Mouse (Mus musculus): Measurements from ENCODE around the gene Klra1. TPM values are rescaled to one million over a fixed set of nuclear protein-coding genes. Genes with fewer than 3 reads are reported as not detected.
"Not testable (repeated sequence)": the region's sequence is repeated elsewhere in the genome, so short reads cannot be mapped to it uniquely, and the experiment has no call there.

Gene Klra1
- polyA plus RNA-seq (2012; rRNA removed): not detected in 2 replicates

DNA sequence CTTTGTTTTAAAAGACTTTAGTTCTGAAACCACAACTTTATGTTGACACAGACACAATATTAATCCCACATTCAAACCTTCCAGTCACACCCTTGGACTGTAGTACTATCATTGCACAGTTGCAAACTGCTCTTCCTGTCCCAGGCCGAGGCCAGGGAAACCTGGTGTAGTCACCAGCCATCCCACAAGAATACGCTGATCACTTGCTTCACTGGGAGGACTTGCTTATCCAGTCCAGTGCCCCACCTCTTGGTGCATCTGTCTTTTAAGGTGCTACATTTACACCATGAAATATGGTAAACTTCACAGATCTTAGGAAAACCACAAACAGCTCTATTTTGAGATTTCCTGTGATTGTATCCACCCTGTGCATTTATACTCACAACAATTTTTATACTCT, at the start of gene Klra1:
Gene Klra1, minus strand, starts transcription at position 125 of the 400 bp plus-strand sequence.
- WGBS: 72% methylated on average over 2 of the region's 2 CpGs
- no peak for DNase-seq (ENCODE audit: low read depth, low spot score)

DNA sequence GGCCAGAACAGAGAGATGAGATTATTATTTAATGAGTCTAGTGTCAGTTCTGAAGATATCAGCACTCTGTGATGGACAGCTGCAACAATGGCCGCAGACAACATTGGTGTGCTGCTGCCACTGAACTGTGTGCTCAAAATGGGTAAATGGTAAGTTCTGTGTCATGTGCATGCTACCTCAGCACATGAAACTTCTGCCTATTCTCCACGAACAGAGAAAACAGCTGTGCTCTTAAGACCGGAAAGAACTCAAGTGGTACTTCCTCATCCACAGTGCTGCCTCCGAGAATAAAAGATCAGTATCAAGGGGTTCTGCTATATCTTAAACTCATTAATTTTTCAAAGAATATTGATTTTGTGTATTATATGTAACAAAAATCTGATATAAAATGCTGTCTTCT, 42.8 kb upstream of the Klra1 start:
- WGBS: 83% methylated on average over 4 of the region's 4 CpGs
- no peak for DNase-seq (ENCODE audit: low read depth, low spot score)

DNA sequence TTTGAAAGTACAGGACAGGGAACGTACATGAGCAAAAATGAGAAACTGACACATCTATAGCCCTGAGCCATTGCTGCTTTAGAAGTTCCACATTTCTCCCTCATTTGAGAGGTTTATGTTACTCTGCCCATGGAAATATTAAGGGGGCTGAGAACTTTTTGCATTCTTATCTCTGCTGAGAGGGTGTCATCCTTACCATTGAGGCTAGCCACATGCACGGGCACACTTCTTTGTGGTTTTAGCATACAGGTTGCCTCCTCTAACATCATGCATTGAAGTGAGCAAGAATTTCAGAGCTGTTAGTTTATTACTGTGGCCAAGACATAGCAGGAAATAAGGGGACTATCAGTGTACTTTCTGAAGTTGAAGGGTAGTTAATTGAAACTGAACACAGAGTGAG, 32.5 kb upstream of the Klra1 start:
- DNase-seq (ENCODE audit: low read depth, low spot score): no peak
- 86% methylated on average over 2 of the region's 2 CpGs for WGBS

DNA sequence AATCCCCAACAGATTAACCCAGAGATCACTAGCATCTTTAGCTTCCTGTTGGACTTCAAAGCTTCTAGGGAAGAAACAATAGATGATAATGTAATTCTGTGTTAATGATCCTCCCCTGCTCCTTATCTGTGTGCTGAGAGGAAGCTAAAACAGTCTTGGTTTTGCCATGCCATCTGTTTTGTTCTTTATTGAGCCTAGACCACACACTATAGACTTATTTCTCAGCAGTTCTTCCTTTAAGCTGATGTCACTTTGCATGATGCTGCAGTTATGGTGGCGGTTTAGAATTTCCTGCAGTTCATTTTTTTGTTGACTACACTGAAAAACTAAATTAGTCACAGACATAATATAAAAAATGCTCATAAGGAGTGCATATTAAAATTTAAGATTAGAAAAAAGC, 18.2 kb upstream of the Klra1 start:
- WGBS: 54% methylated on average over 1 of the region's 1 CpGs
- DNase-seq (ENCODE audit: low read depth, low spot score): no peak

DNA sequence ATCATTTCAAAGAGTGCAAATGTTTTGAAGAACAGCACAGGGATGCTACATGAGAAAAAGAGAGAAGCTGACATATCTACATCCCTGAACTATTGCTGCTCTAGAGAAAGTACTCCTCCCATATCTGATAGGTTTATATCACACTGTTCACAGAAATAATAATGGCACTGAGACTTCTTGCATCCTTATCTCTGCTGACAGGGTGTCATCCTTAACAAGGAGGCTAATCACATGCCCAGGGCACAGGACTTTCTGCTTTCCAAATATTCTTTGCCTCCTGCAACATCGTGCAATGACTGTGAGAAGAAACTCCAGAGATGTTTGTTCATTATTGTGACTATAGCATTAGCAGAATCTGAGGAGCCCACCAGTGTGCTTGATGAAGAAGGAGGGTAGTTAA, 871 bp downstream of the Klra1 start:
- WGBS: 46% methylated on average over 1 of the region's 1 CpGs

DNA sequence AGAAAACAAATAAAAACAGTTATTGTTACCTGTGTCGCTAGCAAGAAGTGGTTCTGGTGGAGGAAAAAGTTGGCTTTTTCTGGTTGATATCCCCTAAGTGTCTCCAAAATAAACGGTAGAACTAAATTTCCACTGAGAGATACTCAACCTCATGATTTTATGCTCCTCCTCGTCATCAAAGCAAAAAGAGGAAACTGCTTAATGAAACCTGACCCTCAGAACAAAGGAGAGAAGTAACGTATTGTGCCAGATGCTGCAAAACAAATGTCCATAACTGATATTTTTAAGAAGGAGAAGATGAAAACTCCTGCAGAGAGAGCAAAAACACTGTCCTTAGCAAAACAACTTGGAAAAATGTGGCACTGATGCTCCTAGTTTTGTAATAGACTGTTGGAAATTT, 4.3 kb downstream of the Klra1 start:
- 69% methylated on average over 4 of the region's 4 CpGs for WGBS
- DNase-seq (ENCODE audit: low read depth, low spot score): no peak

More for the DNA sequence above, 871 bp downstream of the Klra1 start:
- no peak for DNase-seq (ENCODE audit: low read depth, low spot score)

DNA sequence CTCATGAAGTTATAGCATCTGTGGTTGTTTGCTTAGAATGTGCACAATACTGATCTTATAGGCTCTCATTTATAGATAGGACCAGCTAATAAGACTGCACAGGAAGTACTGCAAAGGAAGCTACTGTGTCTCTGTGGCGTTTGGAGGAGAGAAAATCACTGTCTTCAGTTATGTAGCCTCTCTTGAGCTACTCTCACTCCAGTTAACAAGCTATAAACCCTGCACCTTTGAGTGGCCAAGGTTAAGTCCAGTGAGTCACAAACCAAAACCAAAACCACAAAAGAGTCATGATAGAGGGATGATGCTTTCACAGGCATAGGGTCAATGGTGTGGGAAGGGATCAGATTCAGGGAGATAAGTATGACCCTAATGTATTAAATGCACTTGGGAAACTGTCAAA, 41.3 kb downstream of the Klra1 start:
- WGBS: 13% methylated on average over 1 of the region's 1 CpGs
- DNase-seq (ENCODE audit: low read depth, low spot score): not testable (repeated sequence)

DNA sequence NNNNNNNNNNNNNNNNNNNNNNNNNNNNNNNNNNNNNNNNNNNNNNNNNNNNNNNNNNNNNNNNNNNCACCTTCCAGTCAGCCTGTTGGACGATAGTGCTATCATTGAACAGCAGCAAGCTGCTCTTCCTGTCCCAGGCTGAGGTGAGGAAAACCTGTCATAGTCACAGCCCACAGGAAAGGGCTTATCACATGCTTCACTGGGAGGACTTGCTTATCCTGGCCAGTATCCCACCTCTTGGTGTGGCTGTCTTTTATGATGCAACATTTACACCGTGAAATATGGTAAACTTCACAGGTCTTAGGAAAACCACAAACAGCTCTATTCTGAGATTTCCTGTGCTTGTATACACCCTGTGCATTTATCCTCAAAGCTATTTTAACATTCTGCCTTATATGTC, 44.7 kb downstream of the Klra1 start:
- DNase-seq (ENCODE audit: low read depth, low spot score): not testable (repeated sequence)
- WGBS: 56% methylated on average over 2 of the region's 2 CpGs

DNA sequence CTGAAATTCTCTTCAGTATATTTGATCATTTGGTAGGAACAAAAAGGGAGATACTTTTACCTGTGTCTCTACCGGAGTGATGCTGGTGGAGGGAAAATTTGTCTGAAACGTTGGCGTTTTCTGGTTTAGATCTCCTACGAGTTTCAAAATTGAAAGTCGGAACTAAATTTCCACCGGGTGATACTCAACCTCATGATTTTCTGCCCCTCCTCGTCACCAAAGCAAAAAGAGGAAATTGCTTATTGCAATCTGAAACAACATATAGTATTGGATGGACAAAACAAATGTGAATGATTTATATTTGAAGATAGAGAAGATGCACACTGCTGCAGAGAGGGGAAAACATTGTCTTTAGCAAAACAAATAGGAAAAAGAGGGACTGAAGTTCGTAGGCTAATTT, 49.3 kb downstream of the Klra1 start, which contains the start of gene Klra3:
Gene Klra3, minus strand, starts transcription at position 164 of the 400 bp plus-strand sequence.
- no peak for DNase-seq (ENCODE audit: low read depth, low spot score)
- 83% methylated on average over 8 of the region's 8 CpGs for WGBS

Other genes starting within 250 kb of the Klra1 start
- not detected in 2 replicates for gene Klra9, start 193.8 kb downstream of the Klra1 start, polyA plus RNA-seq (2012; rRNA removed)
- not detected in 2 replicates for gene Klra7, start 153.6 kb downstream of the Klra1 start, polyA plus RNA-seq (2012; rRNA removed)
- not detected in 2 replicates for gene Klra10, start 104.9 kb downstream of the Klra1 start, polyA plus RNA-seq (2012; rRNA removed)
- gene Klra3, start 49.3 kb downstream of the Klra1 start, polyA plus RNA-seq (2012; rRNA removed): not detected in 2 replicates